Mouse (Mus musculus) spleen, adult 2 months (tissue): ENCODE data around the gene Cyp46a1. TPM values are rescaled to one million over a fixed set of nuclear protein-coding genes. Genes with fewer than 3 reads are reported as not detected.

Source experiments
- DNase-seq, 2 experiments: peaks; one replicate each; pipeline versions ENCODE4 v3.0.0 to v3.0.0-alpha.2; 2012 to 2021; ENCODE audit warnings: low spot score in 2 of 2, low read depth in 1 of 2
- H3K27ac ChIP-seq: fragments of 200-500 bp; 2 replicates; pipeline ENCODE4 v1.5.1; 2012; ENCODE audit warnings: low read length, inconsistent platforms; ENCODE audit not compliant: insufficient read depth
- H3K27me3 ChIP-seq: fragments of 200-500 bp; 2 replicates; pipeline ENCODE4 v1.6.1; 2012; ENCODE audit warnings: mild to moderate bottlenecking, moderate library complexity, low read length, inconsistent platforms; ENCODE audit not compliant: control insufficient read depth, insufficient read depth
- H3K36me3 ChIP-seq: fragments of 200-500 bp; 2 replicates; pipeline ENCODE4 v1.6.1; 2012; ENCODE audit warnings: mild to moderate bottlenecking, low read length, inconsistent platforms; ENCODE audit not compliant: control insufficient read depth, insufficient read depth
- H3K4me1 ChIP-seq: fragments of 200-500 bp; 2 replicates; pipeline ENCODE4 v1.6.1; 2011; ENCODE audit warnings: inconsistent platforms; ENCODE audit not compliant: control insufficient read depth, insufficient read depth, insufficient read length
- H3K4me3 ChIP-seq: fragments of 200-500 bp; 2 replicates; pipeline ENCODE4 v1.5.1; 2011; ENCODE audit warnings: mild to moderate bottlenecking, inconsistent platforms; ENCODE audit not compliant: insufficient read depth, insufficient read length; ENCODE audit errors: extremely low read depth
- CTCF ChIP-seq: fragments of 200-500 bp; IDR thresholded peaks from 2 replicates; pipeline ENCODE4 v1.5.1; 2011; ENCODE audit warnings: mild to moderate bottlenecking, inconsistent platforms; ENCODE audit not compliant: insufficient read depth, insufficient read length, insufficient replicate concordance; ENCODE audit errors: extremely low read depth
- POLR2A ChIP-seq: fragments of 200-500 bp; IDR thresholded peaks from 2 replicates; pipeline ENCODE4 v1.6.1; 2011; ENCODE audit warnings: low read depth, low read length, inconsistent platforms
- whole genome bisulfite sequencing: fragments of 180-500 bp; shearing (Covaris S2); methylation state at CpG from one replicate; pipeline ENCODE4 v1.1.7; 2018; 5-methylcytosine and 5-hydroxymethylcytosine counted together
- polyA plus RNA-seq: library from polyadenylated mRNA; depleted of rRNA; stranded (reverse); fragments of >200 nt; gene quantifications from 2 replicates; pipeline ENCODE4 v1.2.3, GENCODE M21; 2012; rRNA removed

Cyp46a1 gene
- polyA plus RNA-seq, 1 experiment: 3.7 TPM

GRCm38 (mm10) chr12:108398681-108399080, 64.5 kb downstream of the Cyp46a1 start:
- H3K4me1 ChIP-seq: no peaks in the 10 kb centered on the region
- no peak overlapping the region for H3K4me3 ChIP-seq
- WGBS: 81% methylated on average over 7 of the region's 7 CpGs
- H3K27ac ChIP-seq: no peak overlapping the region
- no peak for DNase-seq
- no peaks in the 10 kb centered on the region for H3K36me3 ChIP-seq
- no peaks in the 10 kb centered on the region for H3K27me3 ChIP-seq
- no peak for TF ChIP-seq CTCF
- TF ChIP-seq POLR2A: no peak

- Histone ChIP-seq H3K4me1 (no peaks in the 10 kb centered on the region), H3K27me3 (no peaks in the 10 kb centered on the region), H3K4me3 (no peak overlapping the region), H3K36me3 (no peaks in the 10 kb centered on the region), H3K27ac (no peak overlapping the region)
- no peak for DNase-seq
- WGBS: 90% methylated on average over 8 of the region's 8 CpGs
- no peak for TF ChIP-seq CTCF
Measured at GRCm38 (mm10) chr12:108399191-108399590, 65.0 kb downstream of the Cyp46a1 start.

DNA sequence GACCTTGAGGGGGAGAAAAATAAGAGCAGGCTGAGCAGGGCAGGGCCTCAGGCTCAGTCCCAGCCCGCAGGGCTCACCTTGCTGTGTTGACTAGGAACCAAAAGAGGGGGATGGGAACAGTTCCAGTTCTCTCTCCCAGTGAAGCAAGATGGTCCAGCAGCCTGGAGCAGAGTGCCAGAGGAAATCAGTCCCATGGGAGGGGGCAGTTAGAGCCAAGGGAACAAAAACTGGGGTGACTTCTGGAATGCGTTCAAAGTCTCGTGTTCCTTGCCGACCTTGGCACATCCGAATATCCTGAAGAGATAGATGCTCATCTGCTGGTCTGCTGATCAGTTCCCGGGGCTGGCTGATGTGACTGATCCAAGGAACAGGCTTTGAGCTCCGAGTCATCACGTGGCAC, 66.8 kb downstream of the Cyp46a1 start:
- Histone ChIP-seq H3K4me3 (no peak overlapping the region), H3K27me3 (no peaks in the 10 kb centered on the region), H3K27ac (no peak overlapping the region), H3K36me3 (no peaks in the 10 kb centered on the region), H3K4me1 (no peaks in the 10 kb centered on the region)
- WGBS: 77% methylated on average over 8 of the region's 8 CpGs
- DNase-seq: no peak
- TF ChIP-seq POLR2A: no peak
- TF ChIP-seq CTCF: no peak

DNA sequence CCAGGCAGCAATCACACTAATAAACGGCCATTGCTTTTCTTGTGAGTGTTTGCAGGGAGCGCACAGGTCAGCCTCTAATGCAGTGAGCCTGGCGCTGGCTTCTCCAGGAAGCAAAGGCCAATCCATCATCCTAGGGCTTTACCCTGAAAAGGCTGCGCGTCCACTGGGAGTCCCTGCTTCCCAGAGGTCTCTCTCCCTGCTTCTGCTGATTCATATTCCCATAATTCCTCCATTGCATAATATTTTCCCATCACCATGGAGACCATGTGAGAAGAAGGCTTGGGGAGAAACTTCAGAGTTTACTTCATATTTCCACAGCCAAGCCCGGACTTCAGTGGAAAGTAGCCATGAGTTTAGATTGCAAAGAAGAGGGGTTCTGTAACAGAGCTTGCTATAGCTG, 69.8 kb downstream of the Cyp46a1 start:
- no peaks in the 10 kb centered on the region for H3K27me3 ChIP-seq
- H3K27ac ChIP-seq: no peak overlapping the region
- H3K4me3 ChIP-seq: no peak overlapping the region
- H3K4me1 ChIP-seq: no peaks in the 10 kb centered on the region
- no peak for DNase-seq
- no peaks in the 10 kb centered on the region for H3K36me3 ChIP-seq
- TF ChIP-seq CTCF: no peak
- no peak for TF ChIP-seq POLR2A
- WGBS: 62% methylated on average over 6 of the region's 6 CpGs

DNA sequence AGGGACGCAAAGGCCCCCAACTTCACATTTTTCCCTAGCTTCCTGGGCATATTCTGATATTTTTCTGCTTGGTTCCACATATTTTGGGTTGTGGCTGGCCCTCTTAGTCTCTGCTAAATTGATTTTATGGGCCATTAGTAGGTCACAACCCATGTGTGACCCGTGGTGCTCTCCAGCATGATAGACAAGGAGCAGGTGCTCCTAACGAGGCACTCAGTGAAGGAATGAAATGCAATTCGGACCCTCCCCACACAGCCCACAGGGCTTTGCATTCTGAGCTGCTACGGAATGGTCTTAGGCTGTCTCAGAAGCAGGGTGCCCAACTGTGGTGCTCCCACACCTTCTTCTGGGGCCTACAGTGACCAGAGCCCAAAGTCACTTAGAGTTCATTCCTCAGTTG, 74.9 kb downstream of the Cyp46a1 start:
- no peaks in the 10 kb centered on the region for H3K27me3 ChIP-seq
- WGBS: 76% methylated on average over 5 of the region's 5 CpGs
- TF ChIP-seq CTCF (no peak), POLR2A (no peak)
- no peaks in the 10 kb centered on the region for H3K36me3 ChIP-seq
- DNase-seq: no peak
- H3K27ac ChIP-seq: no peak overlapping the region
- H3K4me3 ChIP-seq: no peak overlapping the region
- H3K4me1 ChIP-seq: no peaks in the 10 kb centered on the region

DNA sequence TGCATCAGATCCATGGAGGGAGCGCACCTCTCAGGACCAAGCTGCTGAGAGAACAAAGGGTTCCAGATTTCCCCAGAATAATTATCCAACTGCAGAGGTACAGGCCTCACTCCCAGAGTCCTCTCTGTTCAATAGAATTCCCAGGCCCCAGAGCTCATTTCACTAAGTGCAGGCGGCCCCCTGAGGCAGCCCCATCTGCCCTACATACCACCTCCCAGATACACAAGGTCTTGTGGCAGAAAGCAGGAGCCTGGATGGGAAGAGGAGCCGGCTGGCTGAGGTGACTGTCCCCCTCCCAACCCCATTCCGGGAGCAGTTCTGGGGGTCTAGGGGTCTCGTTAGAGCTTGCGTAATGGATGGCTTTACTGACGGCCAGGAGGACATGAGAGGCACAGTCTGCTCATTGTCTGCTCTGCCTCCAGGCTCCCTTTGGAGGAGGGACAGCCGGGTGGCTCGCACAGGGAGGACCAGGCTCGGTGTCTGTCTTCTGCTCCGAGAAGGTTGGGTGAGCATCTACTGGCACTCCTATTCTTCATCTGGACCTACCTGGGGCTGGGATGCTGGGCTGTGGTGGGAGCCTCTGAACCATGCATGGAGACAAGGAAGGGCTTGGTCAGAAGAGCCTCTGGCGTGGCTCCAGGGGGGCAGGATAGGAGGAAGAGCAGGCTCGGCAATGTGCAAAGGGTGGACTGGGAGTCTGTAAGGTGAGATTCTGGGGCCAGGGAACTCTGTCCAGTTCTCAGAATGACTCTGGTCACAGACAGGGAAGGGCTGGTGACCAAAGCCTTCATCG, 76.4 kb downstream of the Cyp46a1 start:
- Histone ChIP-seq H3K4me3 (no peak overlapping the region), H3K27me3 (no peaks in the 10 kb centered on the region), H3K36me3 (no peaks in the 10 kb centered on the region), H3K27ac (no peak overlapping the region), H3K4me1 (no peaks in the 10 kb centered on the region)
- WGBS: 73% methylated on average over 14 of the region's 14 CpGs
- TF ChIP-seq POLR2A: no peak
- no peak for TF ChIP-seq CTCF
- no peak for DNase-seq

Other genes with a start within 250 kb of the Cyp46a1 start
- 8.2 and 9.6 TPM in 2 replicates for gene Setd3, start 155.1 kb upstream of the Cyp46a1 start, polyA plus RNA-seq
- 15.0 and 15.5 TPM in 2 replicates for gene Ccnk, start 154.8 kb upstream of the Cyp46a1 start, polyA plus RNA-seq
- gene Ccdc85c, start 59.0 kb upstream of the Cyp46a1 start, polyA plus RNA-seq: 3.4 and 4.6 TPM in 2 replicates
- 1.6 and 1.8 TPM in 2 replicates for gene Hhipl1, start 28.1 kb upstream of the Cyp46a1 start, polyA plus RNA-seq
- 9.3 and 10.2 TPM in 2 replicates for gene Eml1, start 36.6 kb downstream of the Cyp46a1 start, polyA plus RNA-seq
- gene Evl, start 220.3 kb downstream of the Cyp46a1 start, polyA plus RNA-seq: 213 and 226 TPM in 2 replicates